Mouse (Mus musculus) kidney, adult 2 months (tissue): ENCODE data around the gene Glt28d2.

Source experiments
- CTCF ChIP-seq: fragments of 200-500 bp; conservative IDR thresholded peaks from 2 replicates; pipeline ENCODE4 v1.5.1; 2011; ENCODE audit warnings: low read depth, mild to moderate bottlenecking, control low read depth, low read length, moderate library complexity, mixed read lengths; ENCODE audit not compliant: insufficient read depth, insufficient read length
- POLR2A ChIP-seq: fragments of 200-500 bp; IDR thresholded peaks from one replicate; pipeline ENCODE4 v1.6.1; 2011; ENCODE audit warnings: low read depth, low read length, control low read depth

DNA sequence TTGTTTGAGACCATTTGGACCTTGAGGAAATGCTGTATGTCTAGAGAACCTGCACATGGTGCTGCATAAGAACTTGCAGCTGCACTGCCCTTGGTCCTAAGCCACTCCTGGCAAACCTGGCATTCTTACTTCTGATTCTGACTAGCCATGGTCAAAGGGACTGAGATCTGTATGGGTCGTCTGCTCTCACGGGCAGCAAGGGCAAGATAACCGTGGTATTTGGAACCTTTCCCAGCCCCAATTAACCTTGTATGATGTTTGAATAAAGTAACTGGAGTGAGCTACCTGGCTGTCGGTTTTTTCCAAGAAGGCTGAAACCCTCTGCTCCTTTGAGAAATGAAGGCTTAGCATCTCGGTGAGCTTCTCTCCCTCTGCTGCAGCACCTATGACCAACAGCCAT lies 8.4 kb downstream of the Glt28d2 start:
- TF ChIP-seq CTCF (no peak), POLR2A (no peak)
